ENCODE assay signal across 8 mouse cellular contexts in the genomic region with DNA sequence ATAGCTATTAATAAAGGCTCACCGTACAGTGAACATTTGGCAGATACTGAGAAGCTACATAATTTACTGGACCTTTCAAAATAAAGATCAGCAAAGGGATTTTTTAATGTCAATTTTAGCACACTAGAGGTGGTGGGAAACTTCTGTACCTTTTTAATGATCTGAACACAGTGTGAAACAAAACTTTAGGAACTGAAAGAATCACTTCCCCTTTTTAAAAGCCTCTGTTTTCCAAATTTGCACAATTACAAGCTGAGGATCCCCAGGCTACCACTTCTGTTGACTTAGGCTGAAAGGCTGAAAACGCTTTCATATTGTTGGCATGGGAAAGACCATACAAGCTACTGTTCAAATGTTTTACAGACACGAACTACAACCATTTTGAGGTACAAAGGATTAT. TPM values are rescaled to one million over a fixed set of nuclear protein-coding genes. Genes with fewer than 3 reads are reported as not detected.
DNase-seq lines count a peak whose midpoint lies in the region; ATAC-seq lines count a peak whose summit lies in the region.

No protein-coding gene starts in this region.

- H3K4me3 ChIP-seq in heart, embryonic 10.5 days: peak overlapping the region; percentile 82
- no peak overlapping the region for H3K4me3 ChIP-seq in liver, embryonic 12.5 days

- peaks cover 23% of the 10 kb centered on the region for H3K4me1 ChIP-seq in heart, embryonic 10.5 days
- peaks cover 8% of the 10 kb centered on the region; the same call in 1 of the 2 replicates for H3K4me1 ChIP-seq in liver, embryonic 12.5 days

- WGBS in heart, embryonic 10.5 days: 46% methylated on average over 3 of the region's 3 CpGs
- WGBS in liver, embryonic 12.5 days (ENCODE audit: insufficient replicate concordance): 24% methylated on average over 3 of the region's 3 CpGs

- intact Hi-C loops in heart, postnatal 36 days (cut with DNase I): no loop called here

- H3K36me3 ChIP-seq in heart, embryonic 10.5 days: peaks cover 8% of the 10 kb centered on the region
- H3K36me3 ChIP-seq in liver, embryonic 12.5 days: no peaks in the 10 kb centered on the region

- DNase-seq in heart, embryonic 10.5 days (ENCODE audit: low spot score): no peak
- no peak for DNase-seq in heart, postnatal 36 days
- peak; percentile 52 to 72 for DNase-seq in spleen, postnatal 36 days (ENCODE audit: low spot score in 2 of 2)
- no peak for DNase-seq in spleen, postnatal 10 days (ENCODE audit: low spot score in 2 of 2)
- DNase-seq in frontal cortex, adult 2 months (ENCODE audit: extremely low spot score in 1 of 2, low spot score in 1 of 2): no peak
- no peak for DNase-seq in layer of hippocampus, adult 9-11 months

- H3K9me3 ChIP-seq in heart, embryonic 10.5 days: no peaks in the 10 kb centered on the region
- H3K9me3 ChIP-seq in liver, embryonic 12.5 days (replicated peaks): no peaks in the 10 kb centered on the region

- peak overlapping the region; percentile 79 for H3K4me2 ChIP-seq in liver, embryonic 12.5 days

- H3K27me3 ChIP-seq in heart, embryonic 10.5 days (ENCODE audit: insufficient read depth, poor library complexity, severe bottlenecking): no peaks in the 10 kb centered on the region
- peaks cover 14% of the 10 kb centered on the region for H3K27me3 ChIP-seq in liver, embryonic 12.5 days (replicated peaks)

- ATAC-seq in liver, embryonic 12.5 days: no peak
- ATAC-seq in frontal cortex, adult (ENCODE audit: low TSS enrichment): no peak

- H3K27ac ChIP-seq in heart, embryonic 10.5 days: peak overlapping the region; percentile 98
- H3K27ac ChIP-seq in liver, embryonic 12.5 days: no peak overlapping the region

- H3K9ac ChIP-seq in liver, embryonic 12.5 days: no peak overlapping the region

RNA-seq across cellular contexts. Expression of a gene that starts 56.6 kb away (rescaled TPM):
- 36.2 and 43.7 TPM in 2 replicates for polyA plus RNA-seq in heart, embryonic 10.5 days (2016; fragmentation: Nextera tagmentation; extraction: Ambion mirVana)
- total RNA-seq in heart, postnatal 36 days (2021): 10 to 100 TPM; 66.4 to 77.2 TPM
- 44.4 and 47.6 TPM in 2 replicates for polyA plus RNA-seq in liver, embryonic 12.5 days (2016; fragmentation: Nextera tagmentation; extraction: Ambion mirVana)
- polyA plus RNA-seq in frontal cortex, adult 2 months (2012; rRNA removed): 8.8 and 9.5 TPM in 2 replicates

Comparison
In these comparisons a context has a peak if more than half of its experiments do, and no peak if none do; other contexts are left out.
1. DNase-seq: peak in spleen, postnatal 36 days (2 of 2); none in heart, embryonic 10.5 days (single experiment), heart, postnatal 36 days (0 of 2), spleen, postnatal 10 days (0 of 2), frontal cortex, adult 2 months (0 of 2) and layer of hippocampus, adult 9-11 months (single experiment).